Mouse (Mus musculus): ENCODE data around the gene Asap2. TPM values are rescaled to one million over a fixed set of nuclear protein-coding genes. Genes with fewer than 3 reads are reported as not detected.

Gene Asap2
- polyA plus RNA-seq, 1 experiment from 2014 or later, result 16.7 TPM

DNA sequence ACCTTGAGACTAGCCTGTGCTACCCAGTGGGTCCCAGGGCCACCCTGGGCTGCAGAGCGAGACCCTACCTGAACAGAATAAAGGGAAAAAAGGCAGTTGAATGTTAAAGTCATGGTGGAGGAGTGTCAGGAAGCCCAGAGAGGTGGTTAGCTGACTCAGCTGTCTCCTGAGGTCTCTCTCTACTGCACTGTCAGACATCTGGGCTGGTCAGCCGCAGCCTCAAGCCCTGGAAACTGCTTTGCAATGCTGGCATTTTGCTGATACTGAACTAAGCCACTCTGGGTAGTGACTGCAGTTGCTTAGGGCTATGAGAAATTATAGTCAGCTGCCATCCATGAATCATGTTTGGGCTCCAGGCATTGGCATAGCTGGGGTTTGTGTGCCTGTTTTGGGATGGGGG lies 244.3 kb downstream of the Asap2 start:
- ATAC-seq (ENCODE audit: low FRiP score, low TSS enrichment) (no peak), DNase-seq (no peak)
- Histone ChIP-seq H3K9ac (replicated peaks; ENCODE audit: low read length) (no peak overlapping the region), H3K4me2 (ENCODE audit: low read length) (no peak overlapping the region), H3K27me3 (ENCODE audit: control insufficient read depth, insufficient read depth, low read length) (no peaks in the 10 kb centered on the region), H3K36me3 (ENCODE audit: control insufficient read depth, insufficient read depth, low read length) (peaks cover 68% of the 10 kb centered on the region), H3K4me3 (replicated peaks; ENCODE audit: low read depth, low read length) (no peak overlapping the region), H3K27ac (replicated peaks; ENCODE audit: low read depth, low read length) (no peak overlapping the region), H3K4me1 (ENCODE audit: control insufficient read depth, insufficient read depth, low read length) (no peaks in the 10 kb centered on the region), H3K9me3 (ENCODE audit: control insufficient read depth, low read length) (no peaks in the 10 kb centered on the region)
- WGBS, result 89% methylated on average over 2 of the region's 2 CpGs

DNA sequence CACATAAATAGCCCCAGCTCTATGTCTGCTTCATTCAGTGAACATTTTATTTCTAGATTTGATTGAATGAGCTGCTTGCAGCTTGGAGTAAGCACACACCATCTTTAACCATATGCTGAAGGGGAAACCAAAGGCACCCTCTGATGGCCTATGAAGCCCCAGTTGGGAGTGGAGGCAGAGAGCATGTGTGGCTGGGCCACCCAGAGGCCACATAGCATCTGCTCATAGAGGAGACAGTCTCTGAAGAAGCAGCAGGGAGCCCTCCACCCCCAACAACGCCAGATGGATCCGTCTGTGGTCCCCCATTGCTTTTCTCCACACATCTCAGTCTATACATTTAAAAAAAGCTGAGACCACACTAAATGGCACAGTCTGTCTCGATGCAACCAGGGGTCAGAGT lies 251.7 kb downstream of the Asap2 start:
- H3K27me3 ChIP-seq (ENCODE audit: control insufficient read depth, insufficient read depth, low read length), result no peaks in the 10 kb centered on the region
- H3K9ac ChIP-seq (replicated peaks; ENCODE audit: low read length), result no peak overlapping the region
- H3K4me1 ChIP-seq (ENCODE audit: control insufficient read depth, insufficient read depth, low read length), result no peaks in the 10 kb centered on the region
- no peak for DNase-seq
- peaks cover 79% of the 10 kb centered on the region for H3K36me3 ChIP-seq (ENCODE audit: control insufficient read depth, insufficient read depth, low read length)
- no peak overlapping the region for H3K4me2 ChIP-seq (ENCODE audit: low read length)
- H3K9me3 ChIP-seq (ENCODE audit: control insufficient read depth, low read length), result no peaks in the 10 kb centered on the region
- no peak overlapping the region for H3K4me3 ChIP-seq (replicated peaks; ENCODE audit: low read depth, low read length)
- ATAC-seq (ENCODE audit: low FRiP score, low TSS enrichment), result no peak
- whole genome bisulfite sequencing, result 75% methylated on average over 3 of the region's 3 CpGs
- no peak overlapping the region for H3K27ac ChIP-seq (replicated peaks; ENCODE audit: low read depth, low read length)

DNA sequence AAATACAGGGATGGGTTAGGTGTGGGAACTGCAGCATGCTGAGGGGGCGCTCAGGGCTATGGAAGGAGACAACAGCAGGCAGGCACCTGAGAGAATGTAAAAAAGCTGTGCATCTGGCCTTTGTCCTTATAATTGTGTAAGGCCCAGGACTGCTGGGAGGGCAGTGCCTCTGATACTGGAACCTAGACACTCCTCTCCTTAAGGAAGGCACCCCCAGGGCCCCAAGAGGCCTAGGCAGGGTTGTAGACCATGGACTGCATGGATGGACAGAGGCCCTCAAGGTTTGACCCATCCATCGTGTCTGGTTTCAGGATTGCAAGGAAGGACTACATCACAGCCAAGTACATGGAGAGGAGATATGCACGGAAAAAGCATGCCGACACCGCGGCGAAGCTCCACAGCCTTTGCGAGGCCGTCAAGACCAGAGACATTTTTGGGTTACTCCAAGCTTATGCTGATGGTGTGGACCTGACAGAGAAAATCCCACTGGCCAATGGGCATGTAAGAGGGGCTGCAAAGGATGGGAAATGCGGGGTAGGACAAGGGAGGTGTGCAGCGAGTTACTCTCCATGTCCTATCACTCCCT lies 254.2 kb downstream of the Asap2 start:
- Histone ChIP-seq H3K4me1 (ENCODE audit: control insufficient read depth, insufficient read depth, low read length) (no peaks in the 10 kb centered on the region), H3K9ac (replicated peaks; ENCODE audit: low read length) (no peak overlapping the region), H3K4me2 (ENCODE audit: low read length) (no peak overlapping the region), H3K9me3 (ENCODE audit: control insufficient read depth, low read length) (no peaks in the 10 kb centered on the region), H3K27ac (replicated peaks; ENCODE audit: low read depth, low read length) (no peak overlapping the region), H3K27me3 (ENCODE audit: control insufficient read depth, insufficient read depth, low read length) (no peaks in the 10 kb centered on the region), H3K4me3 (replicated peaks; ENCODE audit: low read depth, low read length) (no peak overlapping the region), H3K36me3 (ENCODE audit: control insufficient read depth, insufficient read depth, low read length) (peaks cover 82% of the 10 kb centered on the region)
- ATAC-seq (ENCODE audit: low FRiP score, low TSS enrichment) (no peak), DNase-seq (no peak)
- WGBS, result 98% methylated on average over 11 of the region's 11 CpGs

DNA sequence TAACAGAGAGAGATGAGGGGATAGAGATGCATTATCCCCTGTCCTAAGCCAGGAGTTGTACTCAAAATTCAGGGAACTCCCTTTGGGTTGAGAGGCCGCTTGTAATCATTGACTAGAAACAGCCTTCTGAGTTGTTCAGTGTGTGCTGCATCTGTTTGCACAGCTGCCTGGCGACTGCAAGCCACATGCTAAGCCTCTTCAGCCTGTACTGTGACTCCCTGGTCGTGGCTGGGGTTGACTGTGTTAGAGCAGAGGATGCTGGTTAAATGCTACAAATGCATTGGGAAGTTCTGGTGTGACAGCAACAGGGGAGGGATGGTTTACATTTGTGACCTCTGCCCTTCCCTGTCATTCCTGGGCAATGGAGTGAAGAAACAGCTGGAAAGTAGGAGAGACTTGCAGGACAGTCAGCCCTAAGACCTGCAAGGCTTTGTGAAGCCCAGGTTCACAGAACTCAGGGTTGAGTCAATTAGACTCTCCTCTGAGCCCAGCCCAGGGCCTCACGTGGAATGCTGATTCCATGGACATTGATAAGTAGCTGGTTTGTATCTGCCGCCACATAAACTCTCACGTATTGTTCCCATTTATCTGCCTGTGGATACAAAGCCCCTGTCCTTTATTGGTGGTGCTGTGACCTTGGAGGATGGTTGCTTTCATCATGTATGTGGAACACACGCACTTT lies 257.6 kb downstream of the Asap2 start:
- WGBS, result 88% methylated on average over 7 of the region's 7 CpGs
- H3K9me3 ChIP-seq (ENCODE audit: control insufficient read depth, low read length), result no peaks in the 10 kb centered on the region
- ATAC-seq (ENCODE audit: low FRiP score, low TSS enrichment), result no peak

DNA sequence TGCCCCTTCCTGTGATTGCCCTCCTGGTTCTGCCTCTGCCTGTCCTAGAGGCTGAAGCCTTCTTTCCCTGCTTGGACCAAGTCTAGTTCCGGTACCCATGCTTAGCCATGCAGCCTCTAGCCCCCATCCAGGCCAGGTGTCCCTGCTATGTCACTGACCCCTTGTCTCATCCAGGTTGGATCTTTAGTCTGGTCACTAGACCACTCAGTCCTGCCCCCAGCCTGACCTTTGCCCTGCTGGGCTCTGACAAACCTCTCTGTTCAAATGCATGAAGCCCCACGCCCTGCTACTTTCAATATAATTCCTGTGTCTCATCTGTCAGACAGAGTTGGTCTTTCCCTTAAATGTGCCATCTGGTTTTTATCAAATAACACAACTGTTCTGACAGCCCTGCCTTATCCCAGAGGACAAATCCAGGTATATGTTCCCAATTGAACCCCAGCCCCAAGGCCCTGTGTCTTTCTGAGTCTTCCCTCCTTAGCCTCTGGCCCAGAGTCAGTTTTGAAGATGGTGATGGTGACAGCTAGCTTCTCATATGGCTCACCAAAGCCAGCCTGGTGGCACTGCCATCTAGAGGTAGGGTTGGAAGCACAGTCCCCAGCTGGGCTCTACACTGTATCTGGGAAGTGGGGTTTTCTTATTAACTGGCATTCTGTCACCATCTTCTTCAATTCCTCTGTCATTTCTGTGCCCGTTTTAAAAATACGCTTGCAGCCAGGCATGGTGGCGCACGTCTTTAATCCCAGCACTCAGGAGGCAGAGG lies 270.4 kb downstream of the Asap2 start:
- no peaks in the 10 kb centered on the region for H3K9me3 ChIP-seq (ENCODE audit: control insufficient read depth, low read length)
- DNase-seq (no peak), ATAC-seq (ENCODE audit: low FRiP score, low TSS enrichment) (no peak)
- 95% methylated on average over 6 of the region's 6 CpGs for WGBS
- H3K27ac ChIP-seq (replicated peaks; ENCODE audit: low read depth, low read length), result no peak overlapping the region
- no peak overlapping the region for H3K4me2 ChIP-seq (ENCODE audit: low read length)
- no peaks in the 10 kb centered on the region for H3K4me1 ChIP-seq (ENCODE audit: control insufficient read depth, insufficient read depth, low read length)
- peaks cover 84% of the 10 kb centered on the region for H3K36me3 ChIP-seq (ENCODE audit: control insufficient read depth, insufficient read depth, low read length)
- no peak overlapping the region for H3K4me3 ChIP-seq (replicated peaks; ENCODE audit: low read depth, low read length)
- no peak overlapping the region for H3K9ac ChIP-seq (replicated peaks; ENCODE audit: low read length)
- no peaks in the 10 kb centered on the region for H3K27me3 ChIP-seq (ENCODE audit: control insufficient read depth, insufficient read depth, low read length)

More for the DNA sequence above, 257.6 kb downstream of the Asap2 start:
- H3K27me3 ChIP-seq (ENCODE audit: control insufficient read depth, insufficient read depth, low read length), result no peaks in the 10 kb centered on the region
- no peak overlapping the region for H3K27ac ChIP-seq (replicated peaks; ENCODE audit: low read depth, low read length)
- DNase-seq, result no peak
- H3K4me1 ChIP-seq (ENCODE audit: control insufficient read depth, insufficient read depth, low read length), result no peaks in the 10 kb centered on the region
- H3K36me3 ChIP-seq (ENCODE audit: control insufficient read depth, insufficient read depth, low read length), result peaks cover 93% of the 10 kb centered on the region
- H3K9ac ChIP-seq (replicated peaks; ENCODE audit: low read length), result no peak overlapping the region
- H3K4me3 ChIP-seq (replicated peaks; ENCODE audit: low read depth, low read length), result no peak overlapping the region
- H3K4me2 ChIP-seq (ENCODE audit: low read length), result no peak overlapping the region

DNA sequence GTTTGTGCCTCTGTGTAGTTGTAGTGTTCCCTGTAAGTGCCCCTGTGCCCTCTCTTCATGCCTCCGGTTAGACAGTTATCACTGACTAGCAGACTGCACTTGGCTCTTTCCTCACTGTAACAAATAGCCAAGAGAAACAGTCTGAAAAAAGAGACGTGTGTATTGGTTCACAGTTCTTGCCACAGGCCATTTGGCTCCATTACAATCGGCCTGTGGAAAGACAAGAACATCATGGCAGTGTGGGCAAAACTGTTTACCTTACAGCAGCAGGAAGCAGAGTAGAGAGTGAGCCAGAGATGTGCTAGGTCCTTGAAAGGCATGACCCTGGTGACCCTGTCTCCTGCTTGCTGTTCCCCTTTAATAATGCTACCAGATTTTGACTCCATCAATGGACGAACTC lies 271.3 kb downstream of the Asap2 start:
- no peak overlapping the region for H3K27ac ChIP-seq (replicated peaks; ENCODE audit: low read depth, low read length)
- H3K4me2 ChIP-seq (ENCODE audit: low read length), result no peak overlapping the region
- H3K27me3 ChIP-seq (ENCODE audit: control insufficient read depth, insufficient read depth, low read length), result no peaks in the 10 kb centered on the region
- H3K9ac ChIP-seq (replicated peaks; ENCODE audit: low read length), result no peak overlapping the region
- DNase-seq, result no peak
- 89% methylated on average over 4 of the region's 4 CpGs for WGBS
- H3K36me3 ChIP-seq (ENCODE audit: control insufficient read depth, insufficient read depth, low read length), result peaks cover 85% of the 10 kb centered on the region
- H3K4me1 ChIP-seq (ENCODE audit: control insufficient read depth, insufficient read depth, low read length), result no peaks in the 10 kb centered on the region
- no peak for ATAC-seq (ENCODE audit: low FRiP score, low TSS enrichment)
- H3K9me3 ChIP-seq (ENCODE audit: control insufficient read depth, low read length), result no peaks in the 10 kb centered on the region
- no peak overlapping the region for H3K4me3 ChIP-seq (replicated peaks; ENCODE audit: low read depth, low read length)

DNA sequence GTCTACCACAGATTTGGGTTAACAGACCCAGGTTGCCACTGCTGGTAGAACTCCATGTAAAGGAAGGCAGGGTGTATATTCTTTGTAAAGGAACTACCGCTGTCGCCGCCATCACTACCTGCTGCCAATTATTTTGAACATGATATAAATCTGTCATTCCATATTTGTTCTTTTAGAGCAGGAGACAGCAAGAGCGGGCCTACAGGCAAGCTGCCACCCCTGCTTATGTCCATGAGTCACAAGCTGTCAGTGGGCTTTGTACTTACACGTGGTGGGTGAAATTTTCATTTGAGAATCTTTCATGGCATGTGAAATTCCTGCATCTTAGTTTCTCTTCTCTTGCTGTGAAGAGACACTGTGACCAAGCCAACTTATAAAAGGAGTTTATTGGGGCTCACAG lies 273.0 kb downstream of the Asap2 start:
- Histone ChIP-seq H3K4me2 (ENCODE audit: low read length) (no peak overlapping the region), H3K4me3 (replicated peaks; ENCODE audit: low read depth, low read length) (no peak overlapping the region), H3K27ac (replicated peaks; ENCODE audit: low read depth, low read length) (no peak overlapping the region), H3K36me3 (ENCODE audit: control insufficient read depth, insufficient read depth, low read length) (peaks cover 83% of the 10 kb centered on the region), H3K4me1 (ENCODE audit: control insufficient read depth, insufficient read depth, low read length) (no peaks in the 10 kb centered on the region), H3K27me3 (ENCODE audit: control insufficient read depth, insufficient read depth, low read length) (no peaks in the 10 kb centered on the region), H3K9me3 (ENCODE audit: control insufficient read depth, low read length) (no peaks in the 10 kb centered on the region), H3K9ac (replicated peaks; ENCODE audit: low read length) (no peak overlapping the region)
- DNase-seq (no peak), ATAC-seq (ENCODE audit: low FRiP score, low TSS enrichment) (no peak)
- WGBS, result 97% methylated on average over 5 of the region's 5 CpGs

DNA sequence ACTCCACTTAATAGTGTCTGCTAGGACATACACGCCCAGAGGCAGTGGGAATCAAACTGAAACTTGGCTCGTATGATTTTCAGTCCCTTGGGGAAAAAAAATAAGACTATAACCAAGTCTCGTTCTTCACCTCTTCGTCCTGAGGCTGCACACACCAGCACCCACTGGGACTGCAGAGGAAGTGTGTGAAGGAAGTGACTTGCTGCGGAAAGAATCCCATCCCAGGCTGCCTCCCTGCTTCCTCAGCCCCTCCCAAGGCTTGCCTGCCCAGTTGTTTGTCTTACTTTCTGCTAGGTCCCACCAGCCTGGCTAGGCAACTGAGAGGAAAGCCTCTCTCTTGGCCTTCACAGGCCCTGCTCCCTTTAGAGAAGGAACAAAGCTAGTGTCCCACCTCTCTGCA lies 274.0 kb downstream of the Asap2 start:
- H3K4me2 ChIP-seq (ENCODE audit: low read length), result no peak overlapping the region
- no peaks in the 10 kb centered on the region for H3K27me3 ChIP-seq (ENCODE audit: control insufficient read depth, insufficient read depth, low read length)
- no peaks in the 10 kb centered on the region for H3K9me3 ChIP-seq (ENCODE audit: control insufficient read depth, low read length)
- H3K4me3 ChIP-seq (replicated peaks; ENCODE audit: low read depth, low read length), result no peak overlapping the region
- 83% methylated on average over 5 of the region's 5 CpGs for WGBS
- no peak overlapping the region for H3K9ac ChIP-seq (replicated peaks; ENCODE audit: low read length)
- DNase-seq, result no peak
- H3K36me3 ChIP-seq (ENCODE audit: control insufficient read depth, insufficient read depth, low read length), result peaks cover 83% of the 10 kb centered on the region
- H3K27ac ChIP-seq (replicated peaks; ENCODE audit: low read depth, low read length), result no peak overlapping the region
- ATAC-seq (ENCODE audit: low FRiP score, low TSS enrichment), result no peak
- no peaks in the 10 kb centered on the region for H3K4me1 ChIP-seq (ENCODE audit: control insufficient read depth, insufficient read depth, low read length)

DNA sequence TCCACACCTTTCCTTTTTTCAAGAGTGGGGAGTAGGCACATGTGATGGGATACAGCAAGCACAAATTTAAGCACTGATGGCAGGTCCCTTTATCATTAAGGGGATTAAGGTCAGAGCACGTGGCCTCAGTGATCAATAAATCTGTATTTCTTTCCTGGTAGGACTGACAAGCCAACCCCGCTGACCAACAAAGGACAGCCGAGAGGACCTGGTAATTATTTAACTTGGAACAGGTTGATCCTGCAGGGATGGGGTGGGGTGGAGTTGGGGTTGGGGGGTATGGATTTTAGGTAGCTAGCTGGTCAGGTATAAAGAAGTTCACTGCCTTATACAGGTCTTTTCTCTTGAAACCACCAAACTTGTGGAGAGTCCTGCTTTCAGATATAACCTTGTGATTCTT lies 274.7 kb downstream of the Asap2 start:
- no peaks in the 10 kb centered on the region for H3K4me1 ChIP-seq (ENCODE audit: control insufficient read depth, insufficient read depth, low read length)
- peaks cover 81% of the 10 kb centered on the region for H3K36me3 ChIP-seq (ENCODE audit: control insufficient read depth, insufficient read depth, low read length)
- H3K27me3 ChIP-seq (ENCODE audit: control insufficient read depth, insufficient read depth, low read length), result no peaks in the 10 kb centered on the region
- ATAC-seq (ENCODE audit: low FRiP score, low TSS enrichment) (no peak), DNase-seq (no peak)
- H3K4me3 ChIP-seq (replicated peaks; ENCODE audit: low read depth, low read length), result no peak overlapping the region
- WGBS, result 89% methylated on average over 3 of the region's 3 CpGs
- H3K27ac ChIP-seq (replicated peaks; ENCODE audit: low read depth, low read length), result no peak overlapping the region
- no peak overlapping the region for H3K9ac ChIP-seq (replicated peaks; ENCODE audit: low read length)
- no peaks in the 10 kb centered on the region for H3K9me3 ChIP-seq (ENCODE audit: control insufficient read depth, low read length)
- H3K4me2 ChIP-seq (ENCODE audit: low read length), result no peak overlapping the region

Data from midbrain, embryonic 14.5 days (tissue).